Mouse (Mus musculus): ENCODE results near the gene Mark4. TPM values are rescaled to one million over a fixed set of nuclear protein-coding genes. Genes with fewer than 3 reads are reported as not detected.

Mark4 gene
- polyA plus RNA-seq, 1 experiment from 2014 or later = 11.8 TPM

- Histone ChIP-seq H3K9ac (no peak overlapping the region), H3K27me3 (no peaks in the 10 kb centered on the region), H3K4me1 (no peaks in the 10 kb centered on the region), H3K4me3 (replicated peaks) (no peak overlapping the region), H3K9me3 (replicated peaks) (no peaks in the 10 kb centered on the region), H3K36me3 (peaks cover 98% of the 10 kb centered on the region), H3K4me2 (replicated peaks) (no peak overlapping the region), H3K27ac (replicated peaks) (no peak overlapping the region)
- no peak for ATAC-seq (ENCODE audit: insufficient number of reproducible peaks, low FRiP score, low TSS enrichment, low read depth)
- WGBS = 96% methylated on average over 2 of the region's 2 CpGs
These were observed 26.1 kb downstream of the Mark4 start for GRCm38 (mm10) chr7:19432475-19432874.

GRCm38 (mm10) chr7:19430402-19430801 lies 28.2 kb downstream of the Mark4 start:
- no peak for ATAC-seq (ENCODE audit: insufficient number of reproducible peaks, low FRiP score, low TSS enrichment, low read depth)
- H3K4me1 ChIP-seq = no peaks in the 10 kb centered on the region
- WGBS = 81% methylated on average over 6 of the region's 6 CpGs
- no peak overlapping the region for H3K4me3 ChIP-seq (replicated peaks)
- H3K27me3 ChIP-seq = no peaks in the 10 kb centered on the region
- peaks cover 100% of the 10 kb centered on the region for H3K36me3 ChIP-seq
- no peak overlapping the region for H3K27ac ChIP-seq (replicated peaks)
- no peaks in the 10 kb centered on the region for H3K9me3 ChIP-seq (replicated peaks)
- H3K4me2 ChIP-seq (replicated peaks) = no peak overlapping the region
- no peak overlapping the region for H3K9ac ChIP-seq

- 71% methylated on average over 8 of the region's 8 CpGs for WGBS
- Histone ChIP-seq H3K4me3 (replicated peaks) (no peak overlapping the region), H3K4me2 (replicated peaks) (no peak overlapping the region), H3K36me3 (peaks cover 100% of the 10 kb centered on the region), H3K27me3 (no peaks in the 10 kb centered on the region), H3K27ac (replicated peaks) (no peak overlapping the region), H3K4me1 (no peaks in the 10 kb centered on the region), H3K9me3 (replicated peaks) (no peaks in the 10 kb centered on the region), H3K9ac (no peak overlapping the region)
- no peak for ATAC-seq (ENCODE audit: insufficient number of reproducible peaks, low FRiP score, low TSS enrichment, low read depth)
These were observed 28.9 kb downstream of the Mark4 start for GRCm38 (mm10) chr7:19429726-19430125.

- Histone ChIP-seq H3K4me1 (no peaks in the 10 kb centered on the region), H3K9ac (no peak overlapping the region), H3K36me3 (peaks cover 85% of the 10 kb centered on the region), H3K4me2 (replicated peaks) (no peak overlapping the region), H3K27ac (replicated peaks) (no peak overlapping the region), H3K9me3 (replicated peaks) (no peaks in the 10 kb centered on the region), H3K27me3 (no peaks in the 10 kb centered on the region), H3K4me3 (replicated peaks) (no peak overlapping the region)
- no peak for ATAC-seq (ENCODE audit: insufficient number of reproducible peaks, low FRiP score, low TSS enrichment, low read depth)
- 67% methylated on average over 15 of the region's 15 CpGs for WGBS
These were observed 30.5 kb downstream of the Mark4 start for GRCm38 (mm10) chr7:19427999-19428650.

- ATAC-seq (ENCODE audit: insufficient number of reproducible peaks, low FRiP score, low TSS enrichment, low read depth) = no peak
- H3K4me1 ChIP-seq = no peaks in the 10 kb centered on the region
- 85% methylated on average over 6 of the region's 6 CpGs for WGBS
- H3K9ac ChIP-seq = no peak overlapping the region
- H3K27ac ChIP-seq (replicated peaks) = no peak overlapping the region
- no peaks in the 10 kb centered on the region for H3K9me3 ChIP-seq (replicated peaks)
- H3K4me2 ChIP-seq (replicated peaks) = no peak overlapping the region
- peaks cover 73% of the 10 kb centered on the region for H3K36me3 ChIP-seq
- no peak overlapping the region for H3K4me3 ChIP-seq (replicated peaks)
- peaks cover 3% of the 10 kb centered on the region; the same call in 1 of the 2 replicates for H3K27me3 ChIP-seq
These were observed 31.7 kb downstream of the Mark4 start for GRCm38 (mm10) chr7:19426888-19427287.

- WGBS = 73% methylated on average over 6 of the region's 6 CpGs
- no peak overlapping the region for H3K4me2 ChIP-seq (replicated peaks)
- H3K4me3 ChIP-seq (replicated peaks) = no peak overlapping the region
- H3K9ac ChIP-seq = no peak overlapping the region
- no peaks in the 10 kb centered on the region for H3K9me3 ChIP-seq (replicated peaks)
- H3K27me3 ChIP-seq = peaks cover 8% of the 10 kb centered on the region
- H3K36me3 ChIP-seq = peaks cover 68% of the 10 kb centered on the region
- peaks cover 3% of the 10 kb centered on the region for H3K4me1 ChIP-seq
- no peak for ATAC-seq (ENCODE audit: insufficient number of reproducible peaks, low FRiP score, low TSS enrichment, low read depth)
- no peak overlapping the region for H3K27ac ChIP-seq (replicated peaks)
These were observed 32.3 kb downstream of the Mark4 start for GRCm38 (mm10) chr7:19426349-19426748.

- no peak for ATAC-seq (ENCODE audit: insufficient number of reproducible peaks, low FRiP score, low TSS enrichment, low read depth)
These were observed 34.6 kb downstream of the Mark4 start for GRCm38 (mm10) chr7:19424051-19424450.

GRCm38 (mm10) chr7:19423083-19423482 lies 35.5 kb downstream of the Mark4 start:
- Histone ChIP-seq H3K4me3 (replicated peaks) (no peak overlapping the region), H3K27ac (replicated peaks) (no peak overlapping the region), H3K36me3 (peaks cover 35% of the 10 kb centered on the region), H3K4me2 (replicated peaks) (no peak overlapping the region), H3K27me3 (peaks cover 33% of the 10 kb centered on the region), H3K4me1 (peaks cover 14% of the 10 kb centered on the region), H3K9ac (no peak overlapping the region), H3K9me3 (replicated peaks) (no peaks in the 10 kb centered on the region)
- no peak for ATAC-seq (ENCODE audit: insufficient number of reproducible peaks, low FRiP score, low TSS enrichment, low read depth)
- WGBS = 73% methylated on average over 3 of the region's 3 CpGs

More at GRCm38 (mm10) chr7:19424051-19424450, 34.6 kb downstream of the Mark4 start:
- Histone ChIP-seq H3K27ac (replicated peaks) (no peak overlapping the region), H3K9ac (no peak overlapping the region), H3K9me3 (replicated peaks) (no peaks in the 10 kb centered on the region), H3K36me3 (peaks cover 45% of the 10 kb centered on the region), H3K4me1 (peaks cover 14% of the 10 kb centered on the region), H3K4me2 (replicated peaks) (no peak overlapping the region), H3K27me3 (peaks cover 28% of the 10 kb centered on the region), H3K4me3 (replicated peaks) (no peak overlapping the region)
- WGBS = 71% methylated on average over 4 of the region's 4 CpGs

GRCm38 (mm10) chr7:19420821-19421636 lies 37.6 kb downstream of the Mark4 start:
- Histone ChIP-seq H3K27ac (replicated peaks) (no peak overlapping the region), H3K4me1 (peaks cover 14% of the 10 kb centered on the region), H3K4me3 (replicated peaks) (peak overlapping the region; percentile 36), H3K9me3 (replicated peaks) (no peaks in the 10 kb centered on the region), H3K27me3 (peaks cover 42% of the 10 kb centered on the region), H3K36me3 (peaks cover 14% of the 10 kb centered on the region), H3K4me2 (replicated peaks) (peak overlapping the region; percentile 61), H3K9ac (no peak overlapping the region)
- ATAC-seq (ENCODE audit: insufficient number of reproducible peaks, low FRiP score, low TSS enrichment, low read depth) = peak; percentile 85
- 13% methylated on average over 43 of the region's 43 CpGs for WGBS

- WGBS = 5% methylated on average over 28 of the region's 28 CpGs
- ATAC-seq (ENCODE audit: insufficient number of reproducible peaks, low FRiP score, low TSS enrichment, low read depth) = no peak
- H3K27me3 ChIP-seq = peaks cover 42% of the 10 kb centered on the region
These were observed 38.5 kb downstream of the Mark4 start for GRCm38 (mm10) chr7:19420121-19420520.

GRCm38 (mm10) chr7:19416590-19416989 lies 42.0 kb downstream of the Mark4 start:
- Histone ChIP-seq H3K4me2 (replicated peaks) (no peak overlapping the region), H3K4me3 (replicated peaks) (no peak overlapping the region), H3K36me3 (no peaks in the 10 kb centered on the region), H3K9ac (no peak overlapping the region), H3K27ac (replicated peaks) (no peak overlapping the region), H3K9me3 (replicated peaks) (no peaks in the 10 kb centered on the region), H3K27me3 (peaks cover 37% of the 10 kb centered on the region), H3K4me1 (peaks cover 13% of the 10 kb centered on the region)
- WGBS = 64% methylated on average over 15 of the region's 15 CpGs
- ATAC-seq (ENCODE audit: insufficient number of reproducible peaks, low FRiP score, low TSS enrichment, low read depth) = no peak

More at GRCm38 (mm10) chr7:19420121-19420520, 38.5 kb downstream of the Mark4 start:
- Histone ChIP-seq H3K9ac (no peak overlapping the region), H3K4me2 (replicated peaks) (peak overlapping the region; percentile 36), H3K4me1 (peaks cover 14% of the 10 kb centered on the region), H3K27ac (replicated peaks) (no peak overlapping the region), H3K36me3 (peaks cover 5% of the 10 kb centered on the region; the same call in 1 of the 2 replicates), H3K4me3 (replicated peaks) (no peak overlapping the region), H3K9me3 (replicated peaks) (no peaks in the 10 kb centered on the region)
